Mouse (Mus musculus): ENCODE results near the gene Zfp472.

Zfp472 gene

DNA sequence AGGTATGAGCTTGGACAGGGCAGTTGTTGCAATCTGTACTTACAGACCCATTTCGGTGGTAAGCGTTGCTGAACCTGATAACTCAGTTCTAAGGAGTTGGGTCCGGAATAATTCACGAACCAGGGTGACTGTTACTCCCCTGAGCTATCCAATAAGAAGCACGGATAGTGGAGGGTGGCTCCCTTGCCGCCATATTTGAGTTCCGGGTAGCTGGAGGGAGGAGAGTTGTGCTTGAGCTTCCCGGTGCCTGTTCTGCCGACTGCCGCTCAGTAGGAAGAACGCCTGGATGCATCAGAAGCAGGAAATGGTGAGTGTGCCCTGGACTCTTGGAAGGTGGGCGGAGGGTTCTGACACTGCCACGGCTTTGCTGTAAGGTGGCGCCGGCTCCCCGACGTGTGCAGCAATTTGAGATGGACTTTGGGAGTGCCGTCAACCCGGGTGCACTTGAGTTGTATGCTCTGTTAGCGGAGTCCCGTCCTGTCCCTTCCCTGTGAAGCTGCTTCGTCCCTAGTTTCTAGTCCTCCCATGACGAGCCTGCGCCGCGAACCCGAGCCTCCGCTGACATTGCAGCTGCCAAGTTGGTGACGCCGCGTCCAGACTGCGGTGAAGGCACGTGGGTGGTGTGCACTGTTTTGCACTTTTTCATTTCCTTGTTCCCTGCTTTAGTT is at the start of gene Zfp472:
TSS of gene Zfp472 (plus strand) at position 192 of the 668 bp plus-strand sequence.
- DNase-seq (ENCODE audit: low spot score), result peak; percentile 88

DNA sequence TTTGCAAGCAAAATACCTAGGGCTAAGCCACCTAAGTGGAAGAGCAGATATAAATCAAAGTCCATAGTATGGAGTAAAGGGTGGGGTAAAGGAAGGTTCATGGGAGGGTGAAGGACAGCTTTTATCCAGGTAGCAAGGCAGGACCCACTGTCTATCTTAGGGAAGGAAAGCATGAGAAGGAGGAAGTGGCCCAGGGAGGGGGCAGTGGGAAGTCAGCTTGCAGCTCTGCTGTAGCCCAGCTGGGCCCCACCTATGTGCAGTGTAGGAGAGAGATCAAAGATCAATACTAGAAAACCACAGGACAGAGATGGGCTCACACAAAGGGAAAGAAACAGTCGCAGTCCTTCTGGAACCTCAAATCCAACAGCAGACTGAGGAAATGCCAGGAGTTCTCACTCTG is 49.5 kb upstream of the Zfp472 start:
- DNase-seq (ENCODE audit: low spot score), result no peak

DNA sequence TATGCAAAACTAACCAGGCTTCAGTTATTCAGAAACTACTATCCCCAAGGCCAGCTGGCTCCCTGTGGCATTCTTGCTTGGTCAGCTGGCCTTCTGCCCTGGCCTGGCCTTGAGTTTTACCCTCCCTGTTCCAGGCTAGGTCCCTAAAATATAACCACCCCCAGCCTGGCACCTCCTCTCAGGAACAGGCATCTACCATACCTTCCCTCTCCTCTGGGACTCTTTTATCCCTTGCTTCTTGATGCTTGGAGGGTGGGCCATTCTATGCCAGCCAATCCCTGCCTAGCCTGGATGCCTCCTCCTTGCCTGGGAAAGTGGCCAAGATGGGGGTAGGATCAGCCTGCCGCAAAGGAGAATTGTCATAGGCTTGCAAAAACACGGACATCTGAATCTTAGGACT is 48.5 kb upstream of the Zfp472 start, which contains the start of gene Cyp4f14:
TSS of gene Cyp4f14 (minus strand) at position 212 of the 400 bp plus-strand sequence.
- DNase-seq (ENCODE audit: low spot score), result peak; percentile 8

DNA sequence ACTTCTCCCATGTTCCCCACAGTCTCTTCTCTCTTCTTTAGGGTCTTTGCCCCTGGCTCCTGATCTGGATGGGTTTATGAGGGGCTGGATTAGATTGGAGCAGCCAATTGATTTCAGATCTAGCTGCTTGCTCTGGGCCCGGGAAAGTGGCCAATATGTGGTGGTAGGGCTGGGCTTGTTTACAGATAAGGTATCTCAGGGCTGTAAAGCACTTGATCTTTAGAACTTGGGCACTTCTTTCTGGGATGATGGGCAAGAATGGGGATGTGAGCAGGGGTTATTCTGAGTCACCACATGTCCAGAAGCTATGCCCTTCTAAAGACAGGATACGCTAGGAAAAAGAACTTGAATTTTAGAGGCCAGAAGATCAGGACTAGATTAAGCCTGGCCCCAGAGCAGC is 46.5 kb upstream of the Zfp472 start:
- DNase-seq (ENCODE audit: low spot score), result no peak

DNA sequence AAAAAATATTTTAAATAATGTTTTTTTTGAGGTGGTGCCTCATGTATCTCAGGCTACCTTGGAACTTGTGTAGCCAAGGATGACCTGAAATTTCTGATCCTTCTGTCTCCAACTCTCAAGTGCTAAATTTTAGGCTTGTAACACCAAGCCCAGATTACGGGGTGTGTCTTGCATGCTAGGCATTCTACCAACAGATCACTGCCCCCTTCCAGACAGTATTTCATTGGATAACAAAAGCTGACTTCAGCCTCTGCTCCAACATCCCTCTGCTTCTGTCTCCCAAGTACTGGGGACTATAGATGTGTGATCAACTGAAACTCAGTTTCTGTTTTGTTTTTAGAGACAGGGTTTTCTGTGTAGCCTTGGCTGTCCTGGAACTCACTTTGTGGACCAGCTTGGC is 41.9 kb upstream of the Zfp472 start:
- DNase-seq (ENCODE audit: low spot score), result no peak

DNA sequence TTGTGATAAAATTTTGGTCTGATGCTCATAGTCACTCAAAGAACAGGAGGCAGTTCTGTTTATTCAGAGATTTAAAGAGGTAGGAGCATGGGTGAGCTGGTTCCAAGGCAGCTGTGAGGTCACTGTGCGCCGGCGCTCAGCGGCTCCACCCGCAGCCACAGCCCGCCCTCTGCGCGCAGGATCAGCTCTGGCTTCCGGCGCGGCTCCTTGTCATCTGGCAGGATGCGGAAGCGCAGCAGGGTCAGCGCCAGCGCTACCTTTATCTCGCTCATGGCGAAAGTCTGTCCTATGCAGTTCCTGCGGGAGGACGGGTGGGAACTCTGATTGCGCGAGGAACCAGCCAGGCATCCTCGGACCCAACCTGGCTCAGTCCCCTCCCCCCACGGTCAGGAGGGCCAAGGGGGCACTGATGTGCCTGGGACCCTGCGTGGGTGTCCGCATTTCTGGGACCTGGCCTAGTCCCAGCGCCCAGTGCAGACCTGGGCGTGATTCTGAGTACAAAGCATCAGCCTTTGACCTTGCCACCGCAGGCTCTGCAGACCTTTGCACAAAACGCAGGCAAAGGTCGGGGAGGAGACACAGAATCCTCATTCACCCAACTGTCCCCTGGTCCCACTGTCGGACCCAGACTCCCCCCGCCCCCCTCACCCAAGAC is 40.8 kb upstream of the Zfp472 start:
- DNase-seq (ENCODE audit: low spot score), result peak; percentile 45

DNA sequence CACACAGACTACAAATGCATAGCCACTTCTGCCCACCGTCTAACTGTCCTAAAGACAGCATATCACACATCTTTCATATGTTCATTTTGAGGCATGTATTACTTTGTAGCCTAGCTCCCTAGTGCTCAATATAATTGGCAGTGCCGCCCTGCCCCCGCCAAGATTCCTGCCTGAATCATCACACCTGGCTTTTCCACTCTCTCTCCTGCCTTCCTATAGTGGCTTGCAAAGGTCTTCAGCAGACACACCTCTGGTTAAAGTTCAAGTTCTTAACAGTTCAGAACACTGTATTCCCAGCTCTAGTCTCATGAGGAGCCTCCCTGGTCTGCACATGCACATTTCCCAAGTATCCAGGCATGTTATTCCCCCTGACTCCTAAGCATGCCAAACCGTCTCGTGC is 37.8 kb upstream of the Zfp472 start:
- DNase-seq (ENCODE audit: low spot score), result no peak

DNA sequence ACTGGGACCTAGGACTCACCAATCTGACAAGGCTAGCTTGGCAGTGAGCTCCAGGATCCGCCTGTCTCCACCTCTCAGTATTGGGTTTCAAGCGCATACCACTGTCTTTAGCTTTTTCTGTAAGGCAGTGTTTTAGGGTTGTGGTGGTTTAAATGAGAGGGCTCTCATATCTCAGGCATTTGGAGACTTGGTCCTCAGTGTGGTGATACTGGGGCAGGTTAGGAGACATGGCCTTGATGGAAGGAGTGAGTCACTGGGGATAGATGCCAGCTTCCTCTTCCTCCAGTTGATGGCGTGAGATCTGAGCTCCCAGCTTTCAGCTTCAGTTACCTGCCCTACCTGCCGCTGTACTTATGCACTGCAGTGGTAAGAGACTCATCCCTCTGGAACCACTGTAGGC is 25.8 kb upstream of the Zfp472 start:
- DNase-seq (ENCODE audit: low spot score), result no peak

DNA sequence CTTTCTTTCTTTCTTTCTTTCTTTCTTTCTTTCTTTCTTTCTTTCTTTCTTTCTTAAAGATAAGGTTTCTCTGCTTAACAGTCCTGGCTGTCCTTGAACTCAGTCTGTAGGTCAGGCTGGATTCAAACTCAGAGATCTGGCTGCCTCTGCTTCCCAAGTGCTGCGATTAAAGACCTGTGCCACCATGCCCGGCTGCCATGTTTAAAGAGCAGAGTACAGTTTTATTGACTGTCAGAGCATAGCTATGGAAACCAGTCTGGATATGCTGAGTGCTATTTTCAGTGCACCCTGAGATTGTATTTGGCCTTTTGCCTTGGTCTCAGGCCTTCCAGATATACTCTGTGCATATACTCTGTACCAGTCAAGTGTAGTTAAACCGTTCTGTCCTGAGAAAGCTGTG is 22.0 kb upstream of the Zfp472 start:
- DNase-seq (ENCODE audit: low spot score), result no peak

DNA sequence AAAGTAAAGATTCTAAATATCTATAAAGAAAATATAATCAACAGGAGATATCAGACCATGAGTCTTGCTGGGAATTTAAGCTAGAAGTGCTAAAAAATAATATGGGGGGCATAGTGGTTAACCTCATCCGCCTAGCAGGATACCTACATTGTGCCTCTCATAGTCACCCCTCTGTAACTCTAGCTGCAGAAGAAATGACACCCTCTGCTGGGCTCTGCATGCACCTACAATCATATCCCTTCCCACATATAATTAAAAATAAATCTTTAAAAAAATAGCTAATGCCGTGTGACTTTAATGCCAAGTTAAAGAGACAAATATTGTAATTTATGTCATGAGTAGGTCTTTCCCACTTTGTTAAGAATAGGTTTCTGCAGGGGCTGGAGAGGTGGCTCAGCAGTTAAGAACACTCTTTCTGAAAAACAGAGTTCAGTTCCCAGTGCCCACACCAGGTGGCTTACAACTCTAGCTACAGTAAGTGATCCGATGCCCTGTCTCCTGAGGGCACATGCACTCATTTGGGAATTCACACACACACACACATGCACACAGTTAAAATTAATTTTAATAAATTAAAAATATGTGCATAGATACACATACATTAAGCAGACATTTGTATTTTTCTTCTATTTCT is 21.1 kb upstream of the Zfp472 start:
- no peak for DNase-seq (ENCODE audit: low spot score)

DNA sequence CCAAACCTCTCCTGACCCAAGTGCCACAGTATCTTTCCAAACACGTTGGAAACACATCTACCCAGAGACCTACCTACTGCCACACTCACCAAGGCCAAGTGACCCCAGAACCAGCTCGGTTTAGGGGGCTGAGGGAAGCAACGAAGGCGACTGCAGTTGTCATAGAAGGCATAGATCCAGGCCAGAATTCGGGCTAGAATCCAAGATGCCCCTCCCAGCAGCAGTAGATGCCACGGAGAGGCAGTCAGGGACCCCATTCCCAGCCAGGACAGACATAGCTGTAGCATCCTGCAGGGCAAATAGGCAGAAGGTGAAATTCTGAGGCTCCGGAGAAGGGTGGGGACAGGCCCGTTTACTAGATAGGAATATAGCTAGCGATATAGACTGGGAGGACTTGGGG is 18.9 kb upstream of the Zfp472 start:
- DNase-seq (ENCODE audit: low spot score), result no peak

DNA sequence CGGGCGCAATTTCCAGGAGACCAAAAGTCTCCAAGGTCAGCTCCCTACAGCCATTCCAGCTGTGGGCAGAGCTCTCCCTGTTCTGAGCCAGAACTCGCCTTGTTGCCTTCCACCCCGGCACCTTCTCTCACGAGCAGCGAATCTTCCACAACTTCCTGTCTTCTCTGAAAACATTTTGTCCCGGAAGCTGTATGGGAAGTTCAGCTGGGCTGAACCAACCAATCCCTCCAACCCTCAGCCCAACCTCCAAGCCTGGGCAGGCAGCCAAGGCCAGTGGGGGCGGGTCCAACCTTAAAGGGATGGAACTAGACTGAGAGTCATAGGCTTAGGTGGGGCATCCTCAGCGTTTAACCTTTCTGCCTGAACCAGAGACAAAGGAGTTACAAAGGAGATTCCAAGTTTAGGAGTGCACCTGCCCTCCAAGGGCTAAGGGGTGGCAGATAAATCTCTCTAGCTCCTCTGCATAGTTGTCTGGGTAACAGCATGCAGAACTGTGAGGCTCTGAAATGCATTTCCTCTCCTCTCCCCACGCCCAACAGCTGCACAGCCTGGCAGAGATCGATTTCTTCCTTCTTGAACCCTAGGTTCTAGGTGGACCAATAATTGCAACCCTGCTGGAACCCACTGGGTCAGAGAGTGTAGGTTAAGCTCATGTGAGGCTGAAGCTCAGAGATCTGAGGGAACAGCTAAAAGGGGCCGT is 18.2 kb upstream of the Zfp472 start, which contains the start of gene Cyp4f13:
TSS of gene Cyp4f13 (minus strand) at position 188 of the 700 bp plus-strand sequence.
- peak; percentile 99 for DNase-seq (ENCODE audit: low spot score)

DNA sequence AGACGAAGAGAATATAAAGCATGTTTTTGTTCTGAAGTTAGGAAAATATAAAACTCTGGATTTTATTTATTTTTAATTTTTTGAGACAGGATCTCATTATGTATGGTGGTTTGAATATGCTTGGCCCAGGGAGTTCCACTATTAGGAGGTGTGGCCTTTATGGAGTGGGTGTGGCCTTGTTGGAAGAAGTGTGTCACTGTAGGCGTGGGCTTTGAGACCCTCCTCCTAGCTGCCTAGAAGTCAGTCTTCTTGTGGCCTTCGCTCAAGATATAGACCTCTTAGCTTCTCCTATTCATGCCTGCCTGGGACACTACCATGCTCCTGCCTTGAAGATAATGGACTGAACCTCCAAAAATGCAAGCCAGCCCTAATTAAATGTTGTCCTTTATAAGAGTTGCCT is 15.5 kb upstream of the Zfp472 start:
- DNase-seq (ENCODE audit: low spot score), result no peak

DNA sequence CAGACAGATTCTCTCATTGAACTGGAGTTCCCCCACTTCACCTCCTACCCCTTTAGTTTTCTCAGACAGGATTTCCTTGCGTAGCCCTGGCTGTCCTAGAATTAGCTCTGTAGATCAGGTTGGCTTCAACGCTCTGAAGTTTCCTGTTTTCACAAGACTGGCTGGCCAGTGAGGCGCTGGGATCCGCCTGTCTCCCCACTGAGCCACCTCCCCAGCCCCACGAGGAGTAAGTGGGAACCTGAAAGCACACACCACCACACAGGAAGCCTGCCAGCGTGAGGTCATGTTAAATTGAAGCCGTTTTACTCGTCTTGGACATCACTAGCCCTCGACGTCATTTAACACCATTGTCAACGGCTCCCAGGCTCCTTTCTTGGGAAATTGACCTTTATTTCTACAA is 14.6 kb upstream of the Zfp472 start:
- no peak for DNase-seq (ENCODE audit: low spot score)

DNA sequence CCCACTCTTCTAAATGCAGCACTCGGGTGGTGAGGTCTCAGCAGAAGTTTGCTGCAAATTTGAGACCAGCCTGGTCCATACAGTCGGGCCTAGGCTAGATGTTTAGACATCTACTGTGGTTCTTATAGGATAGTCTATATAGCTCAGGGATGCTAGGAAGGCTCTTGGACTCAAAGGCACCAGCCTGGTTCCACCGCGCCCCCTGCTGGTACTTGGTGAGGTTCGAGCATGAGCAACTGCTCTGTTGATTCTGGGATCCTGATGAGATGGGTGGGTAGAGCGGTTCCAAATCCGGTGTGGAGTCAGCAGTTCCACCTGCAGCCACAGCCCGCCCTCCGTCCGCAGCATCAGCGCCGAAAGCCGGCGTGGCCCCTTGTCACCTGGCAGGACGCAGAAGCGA is 14.2 kb upstream of the Zfp472 start:
- DNase-seq (ENCODE audit: low spot score), result peak; percentile 76

DNA sequence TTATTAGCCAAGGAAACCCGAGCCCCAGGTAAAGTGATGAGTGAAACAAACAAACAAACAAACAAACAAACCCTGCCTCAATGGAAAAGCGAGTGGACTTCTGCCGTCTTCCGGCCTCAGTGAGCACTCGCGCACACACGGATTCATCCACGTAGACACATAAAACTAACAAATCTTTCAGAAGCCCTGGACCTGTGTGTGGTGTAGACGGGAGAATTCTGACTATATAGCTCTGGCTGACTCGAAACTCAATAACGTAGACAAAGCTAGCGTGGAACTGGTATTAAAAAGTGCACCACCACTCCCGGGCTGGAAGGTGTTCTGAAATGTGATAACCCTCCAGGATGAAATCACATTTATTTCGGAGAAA is 376 bp upstream of the Zfp472 start:
- no peak for DNase-seq (ENCODE audit: low spot score)

DNA sequence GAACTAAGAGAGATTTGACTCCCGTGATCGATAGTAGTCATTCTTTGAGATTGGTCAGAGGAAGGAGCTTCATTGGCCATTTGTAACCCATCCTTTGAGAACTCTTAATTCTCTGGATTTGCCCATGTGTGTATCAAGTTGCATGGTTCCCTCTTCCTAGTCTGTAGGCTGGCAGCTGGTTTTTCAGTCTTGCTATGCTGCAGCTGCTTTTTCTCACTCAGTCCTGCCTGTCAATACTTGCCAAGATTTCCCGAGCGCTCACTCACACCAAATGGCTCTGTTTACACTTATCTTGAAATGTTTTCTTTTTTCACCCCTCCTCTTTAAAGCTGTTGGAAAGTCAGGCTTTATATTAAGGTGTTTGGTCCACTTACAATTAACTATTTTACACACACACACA is 15.7 kb downstream of the Zfp472 start:
- DNase-seq (ENCODE audit: low spot score), result no peak

DNA sequence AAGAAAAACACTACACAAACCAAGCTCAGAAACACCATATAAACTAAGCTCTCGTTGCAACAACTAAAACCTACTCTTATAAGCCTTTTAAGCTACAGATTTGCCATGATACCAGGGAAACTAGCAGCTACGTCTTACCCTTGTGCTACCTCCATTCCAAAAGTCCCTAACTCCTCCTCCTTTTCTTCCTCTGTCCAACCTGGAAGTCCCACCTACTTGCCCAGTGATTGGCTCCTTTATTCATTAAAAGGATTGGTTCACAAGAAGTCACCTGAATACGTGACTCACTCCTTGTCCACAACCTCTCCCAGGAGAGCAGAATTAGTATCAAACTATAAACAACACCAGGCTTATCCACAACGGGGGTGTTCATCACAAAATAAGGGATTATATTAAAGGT is 20.7 kb downstream of the Zfp472 start:
- no peak for DNase-seq (ENCODE audit: low spot score)

DNA sequence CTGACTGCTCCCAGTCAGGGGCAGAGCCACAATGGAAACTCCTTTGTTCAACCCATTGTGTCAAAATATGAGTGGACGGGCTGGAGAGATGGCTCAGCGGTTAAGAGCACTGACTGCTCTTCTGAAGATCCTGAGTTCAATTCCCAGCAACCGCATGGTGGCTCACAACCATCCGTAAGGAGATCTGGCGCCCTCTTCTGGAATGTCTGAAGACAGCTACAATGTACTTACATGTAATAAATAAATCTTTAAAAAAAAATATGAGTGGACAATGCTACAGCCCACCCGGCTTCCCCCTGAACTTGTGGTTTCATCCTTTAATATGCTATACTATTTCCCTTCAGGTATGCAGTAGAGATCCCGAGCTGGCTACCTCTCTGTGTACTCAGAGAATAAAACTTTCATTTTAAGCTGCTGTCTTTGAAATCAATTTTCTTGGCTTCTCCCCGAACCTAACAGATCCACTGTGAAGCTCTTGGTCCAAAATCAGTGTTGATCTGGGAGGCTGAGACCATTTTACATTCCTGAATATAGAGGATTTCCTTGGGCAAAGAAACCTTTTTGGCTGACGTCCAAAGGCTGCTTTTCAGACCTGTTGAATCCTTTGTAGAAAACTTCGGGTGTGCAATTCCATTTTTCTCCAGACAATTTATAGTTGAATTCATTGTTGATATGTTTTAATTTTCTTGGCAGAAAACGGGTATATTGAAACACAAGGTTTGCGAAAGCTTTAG is 26.5 kb downstream of the Zfp472 start:
- DNase-seq (ENCODE audit: low spot score), result peak; percentile 5

DNA sequence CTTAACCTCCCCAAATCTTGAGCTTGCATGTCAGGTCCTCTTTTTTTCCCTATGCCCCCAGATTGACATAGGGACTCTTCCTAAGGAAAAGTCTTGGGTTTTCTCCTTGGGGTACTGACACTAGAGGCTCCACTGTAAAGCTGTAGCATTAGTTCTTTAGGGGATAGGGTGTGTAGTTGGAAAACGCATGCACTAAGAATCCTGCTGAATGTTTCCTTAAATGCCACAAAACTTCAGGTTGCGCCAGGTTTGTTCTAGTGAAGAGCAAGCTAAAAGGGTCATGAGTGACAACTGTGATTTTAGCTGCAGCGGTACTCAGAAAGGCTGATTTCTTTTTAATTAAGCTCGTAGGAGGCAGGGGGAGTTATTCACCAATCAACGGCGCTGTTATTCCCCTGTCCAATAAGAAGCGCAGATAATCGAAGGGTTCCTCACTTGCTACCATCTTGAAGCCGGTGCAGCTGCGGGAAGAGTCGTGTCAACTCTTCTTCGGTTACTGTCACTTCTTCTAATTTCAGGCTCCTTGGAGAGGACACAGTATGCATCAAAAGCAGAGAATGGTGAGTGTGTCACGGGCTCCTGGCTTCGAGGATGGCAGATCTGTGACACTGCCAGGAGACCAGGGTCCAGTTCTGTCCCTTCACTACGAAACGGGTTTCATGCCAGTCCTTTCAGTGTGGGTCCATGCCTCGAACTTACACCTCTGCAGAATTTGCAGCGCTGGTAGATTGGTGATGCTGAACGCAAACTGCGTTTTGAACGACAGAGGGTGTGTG is 27.3 kb downstream of the Zfp472 start, which contains the start of gene Zfp952:
TSS of gene Zfp952 (plus strand) at position 431 of the 776 bp plus-strand sequence.
- peak; percentile 75 for DNase-seq (ENCODE audit: low spot score)

DNA sequence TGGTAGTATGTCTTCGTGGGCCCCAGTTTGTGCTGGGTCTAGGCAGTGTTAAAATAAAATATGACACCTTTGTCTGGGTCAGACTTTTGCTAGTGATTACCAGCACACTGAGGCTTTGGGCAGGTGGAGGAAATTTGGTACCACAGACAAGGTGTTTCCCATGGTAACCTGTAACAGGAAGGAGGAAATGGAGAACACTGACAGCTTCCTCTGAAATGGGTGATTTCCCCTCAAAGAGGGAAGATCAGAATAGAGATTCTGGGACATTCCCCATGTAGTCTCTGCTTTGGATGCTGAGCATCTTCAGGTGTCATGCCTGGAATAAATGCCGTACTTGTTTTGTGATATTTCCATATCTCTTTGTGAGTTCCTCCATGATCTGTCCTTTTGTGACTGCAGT is 32.9 kb downstream of the Zfp472 start:
- no peak for DNase-seq (ENCODE audit: low spot score)
